Mouse (Mus musculus) heart, postnatal 36 days (tissue): ENCODE measurements at regions not wholly inside any gene's neighbourhood (a gene's known extent, or its start where the extent isn't known, plus 50 kb on each side); places are given as distances from the start of the nearest gene placed in this dataset.

Experiments
- DNase-seq, 2 experiments: peaks; one replicate each; pipeline ENCODE4 v3.0.0; 2021 to 2022
- intact Hi-C: fragments of 180-260 bp; cut with DNase I; formaldehyde crosslinking; loops from one replicate; pipeline ENCODE4 v1.15.1; 2025

DNA sequence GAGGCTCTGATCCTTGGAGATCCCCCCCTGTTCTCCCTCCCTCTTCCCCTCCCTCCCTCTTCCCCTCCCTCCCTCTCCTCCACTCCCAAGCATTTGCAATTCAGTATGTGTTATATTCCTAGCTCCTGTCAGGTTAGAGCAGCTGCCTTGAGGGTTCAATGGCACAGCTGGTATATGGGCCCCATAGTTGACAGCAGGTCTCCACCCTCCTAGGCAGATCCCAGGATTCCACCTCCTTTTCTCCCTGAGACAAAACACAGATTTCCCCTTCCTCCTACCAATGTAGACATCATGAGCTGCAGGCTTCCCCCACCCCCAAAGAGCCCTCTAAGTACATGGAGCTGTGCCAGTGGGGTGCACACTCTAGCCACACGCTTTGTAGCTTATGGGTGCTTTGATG is 137.8 kb downstream of the Unc5cl start:
- intact Hi-C loops, result no loop called here
- no peak for DNase-seq

DNA sequence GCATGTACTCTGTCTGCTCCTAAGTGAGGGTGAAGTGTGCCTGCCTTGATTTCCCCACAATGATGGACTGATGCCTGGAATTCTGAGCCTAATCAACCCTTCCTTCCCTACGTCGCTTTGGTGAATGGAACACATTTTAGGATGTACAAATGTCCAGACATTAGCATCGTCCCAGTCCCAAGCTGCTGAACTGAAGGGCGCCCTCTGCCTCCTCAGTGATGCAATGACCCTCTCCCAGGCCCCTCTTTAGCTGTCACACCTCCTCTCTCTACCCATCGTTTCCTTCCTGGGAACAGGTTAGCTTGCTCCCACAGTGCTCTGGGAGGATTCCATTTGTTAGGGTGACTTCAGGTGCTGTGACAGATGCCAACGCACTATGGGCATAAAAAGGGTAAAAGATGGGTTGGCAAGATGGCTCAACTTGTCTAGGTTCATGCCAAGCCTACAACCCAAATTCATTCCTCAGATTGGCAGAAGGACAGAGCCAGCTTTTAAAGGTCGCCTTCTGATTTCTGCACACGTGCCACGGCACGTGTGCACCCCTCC is 140.8 kb downstream of the Unc5cl start:
- DNase-seq, result no peak
- intact Hi-C loops, result no loop called here

DNA sequence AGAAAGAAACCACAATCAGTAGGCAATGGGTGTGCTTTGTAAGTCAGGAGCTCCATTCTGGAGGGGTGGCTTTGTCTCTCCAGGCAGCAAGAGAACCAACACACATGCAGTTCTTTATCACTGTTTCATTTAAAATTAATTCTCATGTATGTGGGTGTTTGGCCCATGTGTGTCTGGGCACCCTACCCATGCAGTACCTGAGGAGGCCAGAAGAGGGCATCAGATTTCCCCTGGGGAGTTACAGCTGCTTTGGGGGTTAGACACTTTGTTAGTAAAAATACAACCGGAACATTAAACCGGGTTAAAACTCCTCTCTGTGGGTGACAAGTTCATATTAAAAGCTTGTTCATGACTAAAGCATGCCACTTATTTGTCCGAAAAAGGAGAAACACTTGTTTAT is 141.7 kb downstream of the Unc5cl start:
- intact Hi-C loops, result no loop called here
- no peak for DNase-seq

DNA sequence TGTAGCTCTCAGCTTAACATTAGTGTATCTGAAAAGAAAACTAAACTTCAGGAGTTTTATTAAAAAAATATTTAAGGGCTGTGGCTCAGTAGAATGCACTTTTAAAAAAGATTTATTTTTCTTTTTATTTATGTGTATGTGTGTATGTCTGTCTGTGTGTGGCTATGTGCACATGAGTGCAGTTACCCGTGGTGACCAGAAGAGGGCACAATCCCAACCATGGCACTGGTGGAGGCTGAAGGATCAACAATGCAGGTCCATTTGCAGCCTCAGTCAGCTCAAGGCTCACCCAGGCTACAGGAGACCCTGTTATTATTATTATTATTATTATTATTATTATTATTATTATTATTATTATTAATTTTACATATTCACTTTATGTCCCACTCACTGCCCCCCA is 142.6 kb downstream of the Unc5cl start:
- intact Hi-C loops, result no loop called here

DNA sequence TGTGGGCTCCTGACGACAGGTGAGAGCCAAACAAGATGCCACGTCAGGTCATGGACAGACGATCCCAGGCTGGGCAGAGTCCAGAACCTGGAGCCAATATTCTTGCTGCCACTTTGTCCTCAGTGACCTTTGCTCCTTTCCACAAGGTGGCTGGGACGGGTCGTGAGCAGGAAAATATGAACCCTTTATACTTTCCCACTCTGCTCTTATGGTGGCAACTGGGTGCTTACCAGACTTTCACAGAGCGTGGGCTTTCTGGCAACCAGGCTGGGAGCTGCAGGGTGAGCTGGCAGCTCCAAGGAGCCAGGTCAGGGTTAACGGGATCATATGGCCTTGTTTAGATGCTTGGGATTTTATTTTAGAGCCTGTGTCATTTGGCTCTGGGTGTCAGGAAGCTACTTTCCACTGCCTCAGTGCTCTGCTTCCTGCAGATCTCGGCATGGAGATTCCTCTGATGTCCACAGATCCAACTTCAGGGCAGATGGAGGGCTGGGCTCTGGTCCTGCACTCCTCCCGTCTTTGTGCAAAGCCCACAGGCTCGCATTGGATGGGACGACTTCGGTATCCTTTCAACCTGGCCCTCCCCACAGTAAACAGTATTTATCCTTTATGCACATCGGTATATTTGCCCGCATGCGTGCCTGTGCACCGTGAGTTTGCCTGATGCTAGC is 143.9 kb downstream of the Unc5cl start:
- intact Hi-C loops, result no loop called here
- DNase-seq, result no peak

More for the DNA sequence above, 142.6 kb downstream of the Unc5cl start:
- no peak for DNase-seq

DNA sequence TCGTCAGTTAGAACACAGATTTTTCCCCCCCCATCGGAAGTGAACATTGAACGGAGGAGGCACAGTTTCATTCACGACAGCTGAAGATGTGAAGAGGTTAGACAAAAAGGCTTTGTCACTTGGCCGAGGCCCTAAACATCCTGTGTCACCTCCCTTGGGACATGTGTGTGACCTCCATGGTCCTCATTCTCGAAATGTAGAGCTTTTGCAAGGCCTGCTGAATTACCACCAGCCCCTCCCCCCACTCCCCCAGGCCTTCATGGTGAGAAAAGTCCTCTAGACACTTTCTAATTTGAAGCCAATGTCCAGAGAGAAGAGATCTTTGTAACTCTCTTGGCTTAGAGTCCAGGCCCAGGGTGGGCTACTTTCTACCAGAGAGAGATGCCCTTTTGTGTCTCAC is 145.5 kb downstream of the Unc5cl start:
- intact Hi-C loops, result no loop called here
- DNase-seq, result no peak

DNA sequence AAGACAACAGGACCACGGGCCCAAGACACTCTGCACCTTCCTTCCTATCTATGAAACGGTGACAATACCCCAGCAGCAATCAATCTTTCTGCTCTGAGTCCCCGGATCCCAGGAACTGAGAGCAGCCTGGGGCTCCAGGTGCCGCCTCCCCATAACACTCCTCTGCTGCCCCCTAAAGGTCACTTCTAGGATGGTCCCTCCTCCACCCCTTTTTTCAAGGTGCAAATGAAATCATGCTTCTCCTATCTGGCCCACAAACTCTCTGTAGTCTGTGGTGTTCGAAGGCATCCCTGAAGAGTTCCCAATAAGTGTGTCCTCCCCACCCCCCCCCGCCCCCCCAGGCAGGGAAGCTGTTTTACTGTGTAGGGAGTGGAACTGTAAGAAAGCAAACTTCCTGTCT is 147.9 kb downstream of the Unc5cl start:
- intact Hi-C loops, result loop anchor here (1.0 kb wide), 3 partner anchors 135 to 327 kb away; no protein-coding TSS in a partner anchor
- DNase-seq, result peak; percentile 42 to 63

DNA sequence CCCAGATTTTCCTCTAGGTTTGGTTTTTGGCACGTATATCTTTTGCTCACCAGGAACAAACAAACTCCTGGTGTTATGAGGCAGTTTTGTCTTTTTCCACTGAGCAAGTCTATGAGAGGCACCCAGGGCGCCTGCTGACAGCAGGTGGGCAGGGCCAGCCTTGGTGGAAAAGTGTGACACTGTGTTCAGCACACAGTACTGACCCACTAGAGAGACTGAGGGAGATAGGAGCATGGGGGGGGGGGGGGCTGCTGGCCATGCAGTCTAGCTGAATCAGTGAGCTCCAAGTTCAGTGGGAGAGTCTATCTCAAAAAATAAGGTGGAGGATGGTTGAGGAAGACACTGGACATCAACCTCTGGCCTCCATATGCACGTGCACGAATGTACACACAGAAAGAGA is 152.1 kb downstream of the Unc5cl start:
- DNase-seq, result no peak
- intact Hi-C loops, result no loop called here

DNA sequence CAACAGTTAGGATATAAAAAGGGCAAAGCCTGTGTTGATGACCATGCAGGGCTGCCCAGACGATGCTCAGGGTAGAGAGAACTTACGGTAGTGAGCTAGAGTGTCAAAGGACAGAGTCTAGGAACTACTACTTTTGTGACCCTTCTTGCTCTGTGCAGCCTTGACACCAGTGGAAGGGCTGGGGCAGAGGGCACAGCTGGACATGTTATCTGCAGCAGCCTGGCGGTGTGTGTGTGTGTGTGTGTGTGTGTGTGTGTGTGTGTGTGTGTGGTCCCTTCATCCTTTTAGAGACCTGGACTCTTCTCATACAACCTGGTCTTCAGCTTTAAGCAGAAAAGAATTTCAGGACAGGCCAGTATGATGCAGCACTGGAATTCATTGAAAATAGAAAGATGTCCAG is 153.6 kb downstream of the Unc5cl start:
- DNase-seq, result no peak
- intact Hi-C loops, result no loop called here

DNA sequence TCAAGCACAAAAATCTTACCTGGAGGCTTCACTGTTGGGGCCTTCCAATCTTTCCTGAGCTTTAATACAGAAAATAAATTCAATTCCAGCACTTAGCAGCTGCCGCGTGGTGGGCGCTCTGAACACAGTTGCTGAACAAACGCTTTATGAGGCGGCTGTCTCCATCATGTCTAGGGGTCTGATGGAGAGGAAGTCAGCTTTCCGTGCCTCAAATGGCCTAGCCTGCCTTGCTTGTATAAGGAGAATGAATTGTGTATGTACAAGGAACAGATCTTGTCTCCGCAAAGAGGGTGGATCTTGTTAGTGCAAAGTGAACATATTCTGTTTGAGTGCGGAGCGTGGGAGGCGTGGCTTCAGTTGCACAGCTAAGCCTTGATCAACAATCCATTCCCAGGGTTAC is 155.4 kb downstream of the Unc5cl start:
- intact Hi-C loops, result no loop called here
- no peak for DNase-seq

DNA sequence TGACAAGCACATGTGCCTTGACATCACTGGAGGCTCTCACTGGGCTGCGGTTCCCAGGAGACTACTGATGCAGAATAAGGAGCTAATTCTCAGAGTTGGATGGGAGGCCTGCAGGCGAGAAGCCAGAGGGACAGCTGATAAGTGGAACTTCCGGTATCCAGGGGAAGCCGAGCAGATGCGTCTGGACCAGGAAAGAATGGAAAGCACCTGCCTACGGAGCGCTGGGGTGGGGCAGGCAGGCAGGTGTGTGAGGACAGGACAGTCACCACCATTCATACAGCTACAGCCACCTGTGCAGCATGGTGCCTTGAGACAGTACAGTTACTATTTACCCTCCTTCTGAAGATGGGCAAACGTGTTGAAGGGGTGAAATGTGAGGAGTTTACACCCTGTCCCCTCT is 156.1 kb downstream of the Unc5cl start:
- DNase-seq, result no peak
- intact Hi-C loops, result no loop called here

DNA sequence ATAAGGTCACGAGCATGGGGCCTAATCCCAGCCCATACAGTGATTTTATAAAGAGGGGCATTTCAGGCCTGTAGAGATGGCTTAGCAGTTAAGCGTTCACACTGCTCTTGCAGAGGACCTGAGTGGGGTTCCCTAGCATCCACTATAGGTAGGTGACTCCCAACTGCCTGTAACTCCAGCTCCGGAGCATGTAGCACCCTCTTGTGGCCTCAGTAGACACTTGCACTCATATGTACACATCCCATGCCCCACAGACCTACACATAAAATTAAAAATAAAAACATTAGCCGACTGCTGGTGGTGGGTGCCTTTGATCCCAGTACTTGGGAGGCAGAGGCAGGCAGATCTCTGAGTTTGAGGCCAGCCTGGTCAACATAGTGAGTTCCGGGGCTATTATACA is 158.8 kb downstream of the Unc5cl start:
- intact Hi-C loops, result no loop called here
- DNase-seq, result no peak

DNA sequence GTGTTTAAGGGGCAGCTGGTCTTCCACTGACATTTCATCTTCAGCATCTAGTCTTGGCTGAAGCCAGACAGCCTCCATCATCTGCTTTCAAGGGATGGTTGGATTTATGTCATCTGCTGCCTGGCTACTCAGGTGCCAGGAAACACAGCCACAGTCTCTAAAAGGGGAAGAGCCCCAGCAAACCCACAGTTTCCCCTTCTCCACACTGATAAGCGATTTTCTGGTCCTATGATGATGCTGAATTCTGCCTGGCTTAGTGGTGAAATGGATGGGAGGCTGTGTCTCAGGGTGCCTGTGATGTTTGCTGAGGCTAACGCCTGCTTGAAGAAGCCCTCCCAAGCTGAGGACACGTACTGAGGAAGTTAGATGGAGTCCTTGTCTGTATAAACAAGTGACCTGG is 160.5 kb downstream of the Unc5cl start:
- intact Hi-C loops, result no loop called here
- no peak for DNase-seq

DNA sequence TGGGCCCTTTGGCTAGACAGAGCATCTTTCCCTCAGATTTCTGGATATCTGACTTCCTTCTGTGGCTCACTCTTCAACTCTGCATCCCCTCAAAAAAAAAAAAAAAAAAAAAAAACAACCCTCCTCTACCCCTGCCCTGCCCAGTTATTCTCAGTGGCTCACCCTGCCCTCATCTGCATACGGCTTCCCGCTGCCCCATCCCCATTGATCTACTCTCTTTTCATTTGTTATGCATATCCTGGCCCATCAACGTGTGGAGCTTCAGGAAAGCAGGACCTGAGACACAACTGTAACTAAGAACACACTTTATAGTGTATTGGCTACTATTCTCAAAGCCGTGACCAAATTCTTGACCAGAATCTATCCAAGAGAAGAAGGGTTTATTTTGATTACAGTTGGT is 161.5 kb downstream of the Unc5cl start:
- DNase-seq, result no peak

DNA sequence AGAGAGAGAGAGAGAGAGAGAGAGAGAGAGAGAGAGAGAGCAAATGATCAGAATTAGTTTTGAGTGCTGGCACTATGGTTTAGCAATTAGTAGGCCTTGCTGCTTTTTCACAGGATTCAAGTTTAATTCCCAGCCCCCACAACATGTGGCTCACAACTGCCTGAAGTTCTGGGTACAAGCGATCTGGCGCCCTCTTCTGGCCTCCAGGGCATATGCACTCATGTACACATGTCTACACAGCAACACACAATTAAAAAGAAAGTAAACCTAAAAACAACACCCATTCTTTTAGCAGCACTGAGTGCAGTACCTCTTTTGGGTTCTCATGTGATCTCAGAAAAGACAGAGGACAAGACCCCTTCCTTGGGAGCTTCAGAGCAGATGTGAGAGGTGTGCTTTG is 166.2 kb downstream of the Unc5cl start:
- intact Hi-C loops, result no loop called here
- no peak for DNase-seq

More for the DNA sequence above, 161.5 kb downstream of the Unc5cl start:
- intact Hi-C loops, result no loop called here

DNA sequence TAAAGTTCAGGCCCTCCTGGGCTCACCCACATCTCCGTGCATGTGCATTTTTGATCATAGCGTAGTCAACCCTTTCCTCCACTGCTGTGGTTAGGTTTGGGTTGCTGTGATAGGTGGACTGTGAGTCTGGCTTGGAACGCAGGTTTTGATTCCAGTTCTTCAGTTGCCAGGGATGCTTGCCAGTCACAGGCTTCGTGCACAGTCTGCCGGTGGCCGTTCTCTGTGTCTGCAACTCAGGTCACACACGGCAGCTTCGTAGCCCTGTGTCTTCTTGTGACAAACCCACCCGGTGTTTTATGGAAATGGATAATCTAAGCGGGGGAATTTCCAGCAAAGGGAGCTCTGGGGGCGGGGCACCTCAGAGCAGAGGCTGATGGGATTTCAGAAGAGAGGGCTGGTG is 167.0 kb downstream of the Unc5cl start:
- no peak for DNase-seq
- intact Hi-C loops, result no loop called here

DNA sequence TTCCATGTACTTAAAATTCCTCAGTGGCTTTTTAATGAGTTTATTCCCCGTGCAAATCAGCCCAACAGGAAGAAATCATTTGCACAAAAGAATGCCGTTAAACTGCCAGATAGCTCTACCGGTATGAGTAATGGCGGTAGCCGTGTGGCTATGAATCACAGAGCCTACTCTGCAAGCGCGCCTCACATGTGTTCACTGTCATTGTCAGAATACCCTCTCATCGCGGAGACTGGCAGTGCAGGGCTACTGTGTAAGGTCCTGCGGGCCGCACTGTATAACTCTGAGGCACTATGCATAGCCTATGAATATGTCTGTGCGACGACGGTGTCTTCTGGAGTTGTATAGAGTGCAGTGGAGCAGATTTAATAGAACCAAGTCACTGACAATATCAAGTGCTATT is 170.2 kb downstream of the Unc5cl start:
- intact Hi-C loops, result no loop called here
- DNase-seq, result no peak

DNA sequence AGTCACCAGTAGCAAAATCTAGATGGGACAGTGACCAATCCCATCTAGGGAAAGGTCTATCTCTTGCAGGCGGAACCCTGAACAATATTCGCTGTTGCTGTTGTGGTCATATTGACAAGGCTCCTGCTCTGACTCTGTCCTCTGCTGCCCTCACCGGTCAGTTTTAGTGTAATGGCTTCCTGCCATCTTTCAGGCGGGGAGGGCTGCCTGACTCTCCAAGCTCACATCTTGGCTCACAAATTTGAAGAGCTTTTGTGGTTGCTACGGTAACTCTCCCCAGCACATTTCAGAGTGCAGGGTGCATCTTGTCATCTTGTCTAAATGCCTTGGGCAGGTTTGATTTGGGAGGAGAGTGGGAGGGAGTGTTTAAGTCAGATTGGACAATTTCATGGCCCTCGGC is 171.3 kb downstream of the Unc5cl start:
- intact Hi-C loops, result no loop called here
- no peak for DNase-seq

DNA sequence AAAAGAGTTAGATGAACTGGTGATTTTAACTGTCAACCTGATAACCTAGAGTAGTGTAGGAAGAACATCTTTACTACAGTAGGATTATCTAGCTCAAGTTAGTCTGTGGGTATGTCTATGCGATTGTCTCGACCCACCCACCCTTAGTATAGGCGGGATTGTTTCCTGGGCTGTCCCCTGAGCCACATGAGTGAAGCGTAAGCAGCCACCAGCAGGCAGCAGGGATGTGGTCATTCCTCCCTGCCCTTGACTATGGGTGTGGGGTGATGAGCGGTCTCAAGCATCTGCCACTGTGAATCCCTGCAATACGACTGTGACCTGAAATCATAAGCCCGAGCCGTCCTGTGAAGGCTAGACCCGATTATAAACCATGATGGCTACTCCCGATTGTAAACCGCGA is 184.9 kb downstream of the Unc5cl start:
- intact Hi-C loops, result no loop called here
- DNase-seq, result no peak

DNA sequence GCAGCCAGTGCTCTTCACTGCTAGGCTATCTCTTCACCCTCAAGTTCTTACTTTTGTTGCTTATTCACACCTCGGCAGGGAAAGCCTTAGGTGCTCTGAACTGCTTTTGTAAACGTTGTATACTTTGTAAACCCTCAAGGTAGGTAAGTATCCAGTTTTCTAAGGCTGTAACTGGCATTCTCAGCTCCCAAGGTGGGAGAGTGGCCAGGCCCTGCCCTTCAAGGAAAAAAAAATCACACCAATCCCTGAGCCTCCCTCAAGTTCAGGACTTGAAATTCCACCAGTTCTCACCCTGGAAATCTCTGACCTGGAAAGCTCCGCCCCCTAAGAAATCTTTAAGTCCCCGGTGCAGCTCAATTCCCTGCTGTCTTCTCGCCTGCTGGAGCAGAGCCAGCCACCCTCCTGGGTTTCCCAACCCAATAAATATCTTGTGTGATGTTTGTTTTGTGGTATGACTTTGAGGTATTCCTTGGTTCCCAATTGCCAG is 188.9 kb downstream of the Unc5cl start:
- intact Hi-C loops, result no loop called here

DNA sequence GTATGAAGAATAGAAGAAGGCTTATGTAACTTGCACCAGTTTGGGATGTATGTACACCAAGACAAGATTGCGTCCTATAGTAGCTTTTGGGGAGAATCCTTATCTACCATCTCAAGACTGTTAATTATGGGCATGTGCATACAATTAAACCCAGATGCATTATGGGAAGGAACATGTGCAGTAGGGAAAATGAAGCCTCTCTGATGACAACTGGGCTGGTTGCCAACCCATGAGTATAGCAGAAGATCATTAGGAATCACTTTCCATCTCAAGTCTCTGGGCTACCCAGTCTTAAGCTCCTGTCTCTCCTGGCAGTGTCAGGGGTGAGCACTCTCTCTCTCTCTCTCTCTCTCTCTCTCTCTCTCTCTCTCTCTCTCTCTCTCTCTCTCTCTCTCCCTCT is 190.4 kb downstream of the Unc5cl start:
- intact Hi-C loops, result no loop called here
- no peak for DNase-seq

More for the DNA sequence above, 188.9 kb downstream of the Unc5cl start:
- DNase-seq, result no peak

DNA sequence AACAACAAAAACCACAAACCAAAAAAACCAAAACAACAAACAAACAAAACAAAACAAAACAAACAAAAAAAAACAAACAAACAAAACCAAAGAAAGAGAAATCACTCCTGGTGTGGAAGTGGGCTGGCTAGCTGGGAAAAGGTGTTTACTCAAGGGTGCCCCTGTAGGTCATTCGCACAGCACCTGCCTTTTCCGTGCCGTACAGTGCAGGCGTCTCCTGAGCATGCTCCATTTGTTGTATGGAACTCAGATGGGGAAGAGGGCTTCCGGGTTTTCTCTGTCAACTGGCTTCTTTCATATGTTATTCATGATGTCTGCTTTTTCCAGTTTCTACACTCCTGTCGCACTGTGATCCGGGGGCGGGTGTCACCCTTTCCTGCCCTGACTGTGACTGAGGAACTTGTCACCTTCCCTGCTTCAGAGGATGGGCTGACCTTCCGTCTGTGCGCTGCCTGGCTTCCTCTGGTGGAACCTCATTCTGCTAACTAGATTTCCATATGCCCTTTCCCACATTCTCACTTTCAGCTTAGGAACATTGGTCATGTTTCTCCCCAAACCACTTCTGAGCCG is 192.0 kb downstream of the Unc5cl start:
- no peak for DNase-seq

More for the DNA sequence above, 192.0 kb downstream of the Unc5cl start:
- intact Hi-C loops, result no loop called here
